Mouse (Mus musculus): ENCODE data around the gene Sncg. TPM values are rescaled to one million over a fixed set of nuclear protein-coding genes. Genes with fewer than 3 reads are reported as not detected.

Sncg gene
- polyA plus RNA-seq, 2 experiments = 0.17 TPM; not detected in 1

- H3K36me3 ChIP-seq (replicated peaks; ENCODE audit: control insufficient read depth, insufficient read depth, low read depth) = peaks cover 16% of the 10 kb centered on the region
- H3K9me3 ChIP-seq (ENCODE audit: control insufficient read depth, low read length) = no peaks in the 10 kb centered on the region
- DNase-seq (ENCODE audit: low read depth in 3 of 3, low spot score in 3 of 3) = no peak
- no peak overlapping the region for H3K4me2 ChIP-seq (ENCODE audit: low read depth)
- no peak for ATAC-seq (ENCODE audit: insufficient read depth)
- H3K9ac ChIP-seq (replicated peaks) = no peak overlapping the region
- no peak overlapping the region for H3K4me3 ChIP-seq (ENCODE audit: insufficient read depth in 1 of 2, low read depth in 2 of 2, low read length in 2 of 2)
- no peak for TF ChIP-seq CTCF (IDR thresholded peaks at IDR 0.05; ENCODE audit: low read depth)
- TF ChIP-seq EP300 (IDR thresholded peaks at IDR 0.05; ENCODE audit: low read depth) = no peak
- 72% methylated on average over 5 of the region's 5 CpGs for WGBS (ENCODE audit: insufficient replicate concordance)
- H3K27ac ChIP-seq = no peak overlapping the region
- no peaks in the 10 kb centered on the region for H3K27me3 ChIP-seq (ENCODE audit: control insufficient read depth, insufficient read depth, low read length)
- no peaks in the 10 kb centered on the region for H3K4me1 ChIP-seq (replicated peaks; ENCODE audit: control insufficient read depth in 2 of 2, insufficient read depth in 2 of 2, low read length in 1 of 2)
These were observed 42.1 kb downstream of the Sncg start for GRCm38 (mm10) chr14:34332476-34332875.

DNA sequence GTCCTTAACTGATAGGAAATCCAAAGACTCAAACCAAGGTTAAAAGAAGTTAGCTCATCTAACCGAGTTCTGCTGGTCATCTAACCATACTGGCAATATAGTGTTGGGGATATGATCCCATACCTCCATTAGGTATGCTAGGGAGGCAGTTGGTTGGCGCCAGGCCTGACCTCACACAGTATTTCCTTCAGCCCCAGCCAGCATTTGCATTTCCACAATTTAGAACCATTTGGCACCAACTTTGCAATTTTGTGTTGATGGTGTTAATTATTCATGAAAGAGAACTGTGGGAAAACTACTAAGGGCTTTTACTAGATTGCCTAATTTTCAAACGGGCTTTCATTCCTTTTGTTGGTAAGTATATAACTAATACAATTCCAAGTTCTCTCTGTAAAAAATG lies 42.7 kb downstream of the Sncg start:
- Histone ChIP-seq H3K4me1 (replicated peaks; ENCODE audit: control insufficient read depth in 2 of 2, insufficient read depth in 2 of 2, low read length in 1 of 2) (no peaks in the 10 kb centered on the region), H3K9me3 (ENCODE audit: control insufficient read depth, low read length) (no peaks in the 10 kb centered on the region), H3K36me3 (replicated peaks; ENCODE audit: control insufficient read depth, insufficient read depth, low read depth) (peaks cover 16% of the 10 kb centered on the region), H3K27me3 (ENCODE audit: control insufficient read depth, insufficient read depth, low read length) (no peaks in the 10 kb centered on the region), H3K4me3 (ENCODE audit: insufficient read depth in 1 of 2, low read depth in 2 of 2, low read length in 2 of 2) (no peak overlapping the region), H3K27ac (no peak overlapping the region), H3K4me2 (ENCODE audit: low read depth) (no peak overlapping the region), H3K9ac (replicated peaks) (no peak overlapping the region)
- TF ChIP-seq EP300 (IDR thresholded peaks at IDR 0.05; ENCODE audit: low read depth) = no peak
- no peak for TF ChIP-seq CTCF (IDR thresholded peaks at IDR 0.05; ENCODE audit: low read depth)
- DNase-seq (ENCODE audit: low read depth in 3 of 3, low spot score in 3 of 3) (no peak), ATAC-seq (ENCODE audit: insufficient read depth) (no peak)
- 67% methylated on average over 3 of the region's 3 CpGs for WGBS (ENCODE audit: insufficient replicate concordance)

GRCm38 (mm10) chr14:34330657-34331158 lies 43.9 kb downstream of the Sncg start:
- no peak for TF ChIP-seq EP300 (IDR thresholded peaks at IDR 0.05; ENCODE audit: low read depth)
- TF ChIP-seq CTCF (IDR thresholded peaks at IDR 0.05; ENCODE audit: low read depth) = no peak
- Histone ChIP-seq H3K9me3 (ENCODE audit: control insufficient read depth, low read length) (no peaks in the 10 kb centered on the region), H3K9ac (replicated peaks) (no peak overlapping the region), H3K4me1 (replicated peaks; ENCODE audit: control insufficient read depth in 2 of 2, insufficient read depth in 2 of 2, low read length in 1 of 2) (no peaks in the 10 kb centered on the region), H3K36me3 (replicated peaks; ENCODE audit: control insufficient read depth, insufficient read depth, low read depth) (peaks cover 12% of the 10 kb centered on the region), H3K4me2 (ENCODE audit: low read depth) (no peak overlapping the region), H3K4me3 (ENCODE audit: insufficient read depth in 1 of 2, low read depth in 2 of 2, low read length in 2 of 2) (no peak overlapping the region), H3K27me3 (ENCODE audit: control insufficient read depth, insufficient read depth, low read length) (no peaks in the 10 kb centered on the region), H3K27ac (no peak overlapping the region)
- ATAC-seq (ENCODE audit: insufficient read depth) = no peak
- no peak for DNase-seq (ENCODE audit: low read depth in 3 of 3, low spot score in 3 of 3)
- WGBS (ENCODE audit: insufficient replicate concordance) = 71% methylated on average over 9 of the region's 9 CpGs

- H3K9ac ChIP-seq (replicated peaks) = no peak overlapping the region
- H3K27me3 ChIP-seq (ENCODE audit: control insufficient read depth, insufficient read depth, low read length) = no peaks in the 10 kb centered on the region
- DNase-seq (ENCODE audit: low read depth in 3 of 3, low spot score in 3 of 3) = no peak
- H3K9me3 ChIP-seq (ENCODE audit: control insufficient read depth, low read length) = no peaks in the 10 kb centered on the region
- 16% methylated on average over 1 of the region's 1 CpGs for WGBS (ENCODE audit: insufficient replicate concordance)
- H3K4me3 ChIP-seq (ENCODE audit: insufficient read depth in 1 of 2, low read depth in 2 of 2, low read length in 2 of 2) = no peak overlapping the region
- no peaks in the 10 kb centered on the region for H3K4me1 ChIP-seq (replicated peaks; ENCODE audit: control insufficient read depth in 2 of 2, insufficient read depth in 2 of 2, low read length in 1 of 2)
- peaks cover 4% of the 10 kb centered on the region for H3K36me3 ChIP-seq (replicated peaks; ENCODE audit: control insufficient read depth, insufficient read depth, low read depth)
- H3K27ac ChIP-seq = no peak overlapping the region
- TF ChIP-seq CTCF (IDR thresholded peaks at IDR 0.05; ENCODE audit: low read depth) = no peak
- no peak for TF ChIP-seq EP300 (IDR thresholded peaks at IDR 0.05; ENCODE audit: low read depth)
- no peak overlapping the region for H3K4me2 ChIP-seq (ENCODE audit: low read depth)
- ATAC-seq (ENCODE audit: insufficient read depth) = no peak
These were observed 47.0 kb downstream of the Sncg start for GRCm38 (mm10) chr14:34327618-34328017.

DNA sequence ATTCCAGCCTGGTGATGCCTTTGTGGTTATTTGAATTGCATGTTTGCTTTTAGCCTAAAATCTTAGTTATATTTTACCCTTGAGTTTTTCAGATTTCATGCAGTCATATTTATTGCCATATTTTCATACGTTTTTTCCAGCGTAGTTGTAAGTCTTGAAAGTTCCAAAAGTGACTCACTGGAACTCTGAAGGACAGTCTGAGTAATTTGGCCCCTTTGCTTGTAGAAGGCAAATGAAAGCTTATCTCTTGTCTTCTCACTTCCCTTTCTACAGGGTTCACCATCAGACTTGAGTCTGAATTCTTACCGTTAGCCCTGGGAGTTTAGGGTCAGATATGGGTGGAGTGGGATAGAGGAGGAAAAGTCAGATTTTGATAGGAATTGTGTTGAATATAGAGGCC lies 48.0 kb downstream of the Sncg start:
- ATAC-seq (ENCODE audit: insufficient read depth) = no peak
- H3K4me3 ChIP-seq (ENCODE audit: insufficient read depth in 1 of 2, low read depth in 2 of 2, low read length in 2 of 2) = no peak overlapping the region
- H3K27ac ChIP-seq = no peak overlapping the region
- H3K9me3 ChIP-seq (ENCODE audit: control insufficient read depth, low read length) = no peaks in the 10 kb centered on the region
- peaks cover 4% of the 10 kb centered on the region for H3K36me3 ChIP-seq (replicated peaks; ENCODE audit: control insufficient read depth, insufficient read depth, low read depth)
- no peaks in the 10 kb centered on the region for H3K27me3 ChIP-seq (ENCODE audit: control insufficient read depth, insufficient read depth, low read length)
- no peak for DNase-seq (ENCODE audit: low read depth in 3 of 3, low spot score in 3 of 3)
- H3K9ac ChIP-seq (replicated peaks) = no peak overlapping the region
- 39% methylated on average over 3 of the region's 3 CpGs for WGBS (ENCODE audit: insufficient replicate concordance)
- H3K4me2 ChIP-seq (ENCODE audit: low read depth) = no peak overlapping the region
- no peaks in the 10 kb centered on the region for H3K4me1 ChIP-seq (replicated peaks; ENCODE audit: control insufficient read depth in 2 of 2, insufficient read depth in 2 of 2, low read length in 1 of 2)
- no peak for TF ChIP-seq CTCF (IDR thresholded peaks at IDR 0.05; ENCODE audit: low read depth)
- TF ChIP-seq EP300 (IDR thresholded peaks at IDR 0.05; ENCODE audit: low read depth) = no peak
